Mouse (Mus musculus): ENCODE results near the gene Clcnkb. TPM values are rescaled to one million over a fixed set of nuclear protein-coding genes. Genes with fewer than 3 reads are reported as not detected.

Gene Clcnkb
- polyA plus RNA-seq (2015; fragmentation: Nextera tagmentation; extraction: Ambion mirVana), result 0.24 TPM in 1 of 2 replicates, not detected in the other

DNA sequence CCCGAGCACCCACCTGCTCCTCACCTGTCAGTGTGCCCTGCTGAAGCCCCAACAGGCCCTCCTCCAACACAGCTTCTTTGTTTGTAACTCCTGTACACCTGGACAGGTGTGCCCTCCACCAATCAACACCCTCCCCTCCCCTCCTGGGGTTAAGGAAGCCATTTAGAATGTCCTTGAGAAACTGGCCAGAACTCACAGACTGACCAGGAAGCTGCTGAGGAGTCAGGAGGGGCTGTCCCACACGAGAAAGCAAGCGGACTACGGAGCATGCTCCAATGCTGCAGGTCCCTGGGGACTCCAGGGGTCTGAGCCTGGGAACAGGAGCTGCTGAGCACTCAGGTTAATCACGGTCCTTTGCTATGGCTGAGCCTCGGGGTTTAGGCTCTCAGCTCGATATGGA lies at the start of gene Clcnkb:
Gene Clcnkb, minus strand, starts transcription at position 91 of the 400 bp plus-strand sequence.
- no peak within 1 kb of the TSS for H3K9ac ChIP-seq (ENCODE audit: low read depth, low read length)
- ATAC-seq, result no peak
- H3K4me2 ChIP-seq (ENCODE audit: low read depth, low read length), result no peak within 1 kb of the TSS
- no peaks in the 10 kb centered on the region for H3K27me3 ChIP-seq (replicated peaks; ENCODE audit: control insufficient read depth, insufficient read depth, low read length)
- peaks cover 11% of the 10 kb centered on the region for H3K4me1 ChIP-seq (ENCODE audit: control insufficient read depth, insufficient read depth, low read length)
- H3K9me3 ChIP-seq (ENCODE audit: control insufficient read depth, low read length), result no peaks in the 10 kb centered on the region
- 65% methylated on average over 7 of the region's 7 CpGs for whole genome bisulfite sequencing
- no peak within 1 kb of the TSS for H3K27ac ChIP-seq (ENCODE audit: low read length)
- H3K36me3 ChIP-seq (ENCODE audit: control insufficient read depth, insufficient read depth, low read length), result no peaks in the 10 kb centered on the region
- no peak within 1 kb of the TSS for H3K4me3 ChIP-seq (ENCODE audit: low read length)

- Histone ChIP-seq H3K36me3 (ENCODE audit: control insufficient read depth, insufficient read depth, low read length) (peaks cover 33% of the 10 kb centered on the region), H3K9me3 (ENCODE audit: control insufficient read depth, low read length) (no peaks in the 10 kb centered on the region), H3K27ac (ENCODE audit: low read length) (no peak overlapping the region), H3K4me3 (ENCODE audit: low read length) (no peak overlapping the region), H3K27me3 (replicated peaks; ENCODE audit: control insufficient read depth, insufficient read depth, low read length) (no peaks in the 10 kb centered on the region), H3K4me2 (ENCODE audit: low read depth, low read length) (no peak overlapping the region), H3K9ac (ENCODE audit: low read depth, low read length) (no peak overlapping the region), H3K4me1 (ENCODE audit: control insufficient read depth, insufficient read depth, low read length) (peaks cover 5% of the 10 kb centered on the region; the same call in 1 of the 2 replicates)
- 74% methylated on average over 16 of the region's 16 CpGs for WGBS
- no peak for ATAC-seq
Measured at GRCm38 (mm10) chr4:141464722-141465121, 48.9 kb upstream of the Clcnkb start.

DNA sequence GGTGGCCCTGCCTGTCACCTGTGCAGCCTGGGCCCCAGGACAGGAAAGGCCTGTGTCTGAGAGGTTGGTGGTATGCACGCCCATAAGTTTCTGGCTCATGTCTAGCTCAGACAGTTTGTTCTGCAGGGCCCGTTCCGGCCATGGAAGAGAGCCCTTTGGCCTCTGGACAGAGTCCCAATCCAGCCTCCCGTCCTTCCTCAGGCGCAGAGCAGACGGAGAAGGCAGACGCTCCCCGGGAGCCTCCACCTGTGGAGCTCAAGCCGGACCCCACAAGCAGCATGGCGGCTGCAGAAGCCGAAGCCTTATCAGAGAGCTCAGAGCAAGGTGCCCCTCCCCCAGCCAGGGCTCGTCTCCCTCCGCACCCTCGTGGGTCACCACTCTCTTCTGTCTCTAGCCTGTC lies 47.7 kb upstream of the Clcnkb start:
- H3K27me3 ChIP-seq (replicated peaks; ENCODE audit: control insufficient read depth, insufficient read depth, low read length), result no peaks in the 10 kb centered on the region
- H3K4me3 ChIP-seq (ENCODE audit: low read length), result no peak overlapping the region
- no peak overlapping the region for H3K27ac ChIP-seq (ENCODE audit: low read length)
- no peak overlapping the region for H3K4me2 ChIP-seq (ENCODE audit: low read depth, low read length)
- H3K36me3 ChIP-seq (ENCODE audit: control insufficient read depth, insufficient read depth, low read length), result peaks cover 30% of the 10 kb centered on the region
- H3K9me3 ChIP-seq (ENCODE audit: control insufficient read depth, low read length), result no peaks in the 10 kb centered on the region
- ATAC-seq, result no peak
- peaks cover under 1% of the 10 kb centered on the region for H3K4me1 ChIP-seq (ENCODE audit: control insufficient read depth, insufficient read depth, low read length)
- H3K9ac ChIP-seq (ENCODE audit: low read depth, low read length), result no peak overlapping the region
- 76% methylated on average over 14 of the region's 14 CpGs for WGBS

- Histone ChIP-seq H3K4me2 (ENCODE audit: low read depth, low read length) (no peak overlapping the region), H3K9ac (ENCODE audit: low read depth, low read length) (no peak overlapping the region), H3K4me1 (ENCODE audit: control insufficient read depth, insufficient read depth, low read length) (peaks cover 5% of the 10 kb centered on the region; the same call in 1 of the 2 replicates), H3K9me3 (ENCODE audit: control insufficient read depth, low read length) (no peaks in the 10 kb centered on the region), H3K4me3 (ENCODE audit: low read length) (no peak overlapping the region), H3K27me3 (replicated peaks; ENCODE audit: control insufficient read depth, insufficient read depth, low read length) (no peaks in the 10 kb centered on the region), H3K27ac (ENCODE audit: low read length) (no peak overlapping the region), H3K36me3 (ENCODE audit: control insufficient read depth, insufficient read depth, low read length) (peaks cover 23% of the 10 kb centered on the region)
- no peak for ATAC-seq
- 89% methylated on average over 12 of the region's 12 CpGs for WGBS
Measured at GRCm38 (mm10) chr4:141461576-141461975, 45.8 kb upstream of the Clcnkb start.

GRCm38 (mm10) chr4:141461088-141461487 lies 45.3 kb upstream of the Clcnkb start:
- Histone ChIP-seq H3K4me3 (ENCODE audit: low read length) (no peak overlapping the region), H3K27ac (ENCODE audit: low read length) (no peak overlapping the region), H3K27me3 (replicated peaks; ENCODE audit: control insufficient read depth, insufficient read depth, low read length) (no peaks in the 10 kb centered on the region), H3K9me3 (ENCODE audit: control insufficient read depth, low read length) (no peaks in the 10 kb centered on the region), H3K36me3 (ENCODE audit: control insufficient read depth, insufficient read depth, low read length) (peaks cover 19% of the 10 kb centered on the region), H3K4me1 (ENCODE audit: control insufficient read depth, insufficient read depth, low read length) (peaks cover 5% of the 10 kb centered on the region; the same call in 1 of the 2 replicates), H3K4me2 (ENCODE audit: low read depth, low read length) (no peak overlapping the region), H3K9ac (ENCODE audit: low read depth, low read length) (no peak overlapping the region)
- WGBS, result 55% methylated on average over 12 of the region's 12 CpGs
- peak; percentile 68 for ATAC-seq

DNA sequence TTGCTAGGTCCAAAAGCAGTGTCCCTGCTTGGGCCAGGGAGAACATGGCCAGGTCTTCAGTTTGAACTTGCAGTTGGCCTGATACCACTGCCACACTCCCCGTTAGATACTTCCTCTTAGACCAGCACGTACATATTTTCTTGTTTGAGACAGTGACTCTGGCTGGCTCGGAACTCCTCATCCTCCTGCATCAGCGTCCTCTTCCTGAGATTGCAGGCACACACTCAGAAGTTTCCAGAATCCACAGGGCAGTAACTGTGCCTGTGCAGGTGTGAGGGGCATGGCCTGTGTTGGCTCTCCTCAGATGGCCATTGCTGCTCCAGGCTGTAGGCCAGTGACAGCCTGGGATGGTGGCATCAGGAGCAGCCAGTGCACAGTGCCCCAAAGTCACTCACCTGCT lies 44.7 kb upstream of the Clcnkb start:
- ATAC-seq, result no peak
- no peak overlapping the region for H3K9ac ChIP-seq (ENCODE audit: low read depth, low read length)
- peaks cover 5% of the 10 kb centered on the region; the same call in 1 of the 2 replicates for H3K4me1 ChIP-seq (ENCODE audit: control insufficient read depth, insufficient read depth, low read length)
- H3K9me3 ChIP-seq (ENCODE audit: control insufficient read depth, low read length), result no peaks in the 10 kb centered on the region
- H3K27me3 ChIP-seq (replicated peaks; ENCODE audit: control insufficient read depth, insufficient read depth, low read length), result no peaks in the 10 kb centered on the region
- H3K27ac ChIP-seq (ENCODE audit: low read length), result no peak overlapping the region
- WGBS, result 90% methylated on average over 4 of the region's 4 CpGs
- H3K36me3 ChIP-seq (ENCODE audit: control insufficient read depth, insufficient read depth, low read length), result peaks cover 13% of the 10 kb centered on the region
- H3K4me3 ChIP-seq (ENCODE audit: low read length), result no peak overlapping the region
- no peak overlapping the region for H3K4me2 ChIP-seq (ENCODE audit: low read depth, low read length)

GRCm38 (mm10) chr4:141459766-141460165 lies 44.0 kb upstream of the Clcnkb start:
- H3K27me3 ChIP-seq (replicated peaks; ENCODE audit: control insufficient read depth, insufficient read depth, low read length), result no peaks in the 10 kb centered on the region
- WGBS, result 90% methylated on average over 9 of the region's 9 CpGs
- no peak overlapping the region for H3K9ac ChIP-seq (ENCODE audit: low read depth, low read length)
- H3K4me3 ChIP-seq (ENCODE audit: low read length), result no peak overlapping the region
- peaks cover 7% of the 10 kb centered on the region for H3K36me3 ChIP-seq (ENCODE audit: control insufficient read depth, insufficient read depth, low read length)
- no peak for ATAC-seq
- H3K27ac ChIP-seq (ENCODE audit: low read length), result no peak overlapping the region
- no peak overlapping the region for H3K4me2 ChIP-seq (ENCODE audit: low read depth, low read length)
- peaks cover 5% of the 10 kb centered on the region; the same call in 1 of the 2 replicates for H3K4me1 ChIP-seq (ENCODE audit: control insufficient read depth, insufficient read depth, low read length)
- H3K9me3 ChIP-seq (ENCODE audit: control insufficient read depth, low read length), result no peaks in the 10 kb centered on the region

DNA sequence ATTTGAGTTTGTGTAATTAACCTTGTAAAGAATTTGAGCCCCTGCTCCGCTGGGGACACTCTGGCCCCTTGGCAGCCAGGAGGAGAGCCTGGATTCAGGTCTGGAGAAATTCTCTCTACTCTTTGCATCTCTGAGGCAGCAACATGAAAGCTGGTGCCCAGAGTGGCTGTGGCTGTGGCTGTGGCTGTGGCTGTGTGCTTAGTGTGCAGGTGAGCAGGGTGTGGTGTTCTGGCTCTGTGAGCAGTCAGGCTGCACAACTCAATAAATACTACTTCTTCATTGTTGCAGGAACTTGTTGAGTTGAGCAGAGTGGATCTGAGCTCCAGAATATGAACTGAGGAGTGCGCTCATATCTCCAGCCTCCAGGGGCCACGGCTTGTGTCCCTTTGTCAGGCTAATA lies 43.1 kb upstream of the Clcnkb start:
- H3K9me3 ChIP-seq (ENCODE audit: control insufficient read depth, low read length), result no peaks in the 10 kb centered on the region
- H3K9ac ChIP-seq (ENCODE audit: low read depth, low read length), result no peak overlapping the region
- WGBS, result 68% methylated on average over 3 of the region's 3 CpGs
- H3K4me2 ChIP-seq (ENCODE audit: low read depth, low read length), result no peak overlapping the region
- peaks cover 5% of the 10 kb centered on the region; the same call in 1 of the 2 replicates for H3K4me1 ChIP-seq (ENCODE audit: control insufficient read depth, insufficient read depth, low read length)
- no peaks in the 10 kb centered on the region; the same call in 1 of the 2 replicates for H3K36me3 ChIP-seq (ENCODE audit: control insufficient read depth, insufficient read depth, low read length)
- no peak overlapping the region for H3K27ac ChIP-seq (ENCODE audit: low read length)
- H3K4me3 ChIP-seq (ENCODE audit: low read length), result no peak overlapping the region
- ATAC-seq, result no peak
- no peaks in the 10 kb centered on the region for H3K27me3 ChIP-seq (replicated peaks; ENCODE audit: control insufficient read depth, insufficient read depth, low read length)

DNA sequence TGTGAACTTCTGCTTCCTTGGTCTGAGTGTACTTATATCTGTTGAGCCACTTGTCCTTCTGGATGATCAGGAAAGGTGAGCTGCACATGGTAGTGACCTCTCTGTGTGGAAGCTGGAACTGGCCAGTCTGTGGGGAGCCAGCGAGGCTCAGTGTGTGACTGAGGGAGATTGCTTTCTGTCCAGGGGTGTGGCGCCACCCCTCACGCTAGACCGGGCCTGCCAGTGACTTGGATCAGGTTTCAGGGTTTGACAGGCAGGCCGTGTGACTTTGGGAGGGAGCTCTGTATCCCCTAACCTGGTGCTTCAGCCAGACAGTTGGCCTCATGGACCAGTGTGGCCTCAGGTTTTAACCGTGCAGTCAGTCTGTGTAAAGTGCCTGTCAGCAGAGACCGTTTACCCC lies 42.4 kb upstream of the Clcnkb start:
- no peak overlapping the region for H3K27ac ChIP-seq (ENCODE audit: low read length)
- H3K27me3 ChIP-seq (replicated peaks; ENCODE audit: control insufficient read depth, insufficient read depth, low read length), result no peaks in the 10 kb centered on the region
- no peaks in the 10 kb centered on the region for H3K36me3 ChIP-seq (ENCODE audit: control insufficient read depth, insufficient read depth, low read length)
- WGBS, result 15% methylated on average over 7 of the region's 7 CpGs
- H3K9me3 ChIP-seq (ENCODE audit: control insufficient read depth, low read length), result no peaks in the 10 kb centered on the region
- H3K4me2 ChIP-seq (ENCODE audit: low read depth, low read length), result no peak overlapping the region
- H3K4me1 ChIP-seq (ENCODE audit: control insufficient read depth, insufficient read depth, low read length), result peaks cover 5% of the 10 kb centered on the region; the same call in 1 of the 2 replicates
- H3K4me3 ChIP-seq (ENCODE audit: low read length), result no peak overlapping the region
- ATAC-seq, result peak; percentile 54
- no peak overlapping the region for H3K9ac ChIP-seq (ENCODE audit: low read depth, low read length)
